Mouse (Mus musculus): ENCODE results near the gene Nt5c3b. TPM values are rescaled to one million over a fixed set of nuclear protein-coding genes. Genes with fewer than 3 reads are reported as not detected.

The Nt5c3b gene
- polyA plus RNA-seq, 2 experiments = 138 to 140 TPM

DNA sequence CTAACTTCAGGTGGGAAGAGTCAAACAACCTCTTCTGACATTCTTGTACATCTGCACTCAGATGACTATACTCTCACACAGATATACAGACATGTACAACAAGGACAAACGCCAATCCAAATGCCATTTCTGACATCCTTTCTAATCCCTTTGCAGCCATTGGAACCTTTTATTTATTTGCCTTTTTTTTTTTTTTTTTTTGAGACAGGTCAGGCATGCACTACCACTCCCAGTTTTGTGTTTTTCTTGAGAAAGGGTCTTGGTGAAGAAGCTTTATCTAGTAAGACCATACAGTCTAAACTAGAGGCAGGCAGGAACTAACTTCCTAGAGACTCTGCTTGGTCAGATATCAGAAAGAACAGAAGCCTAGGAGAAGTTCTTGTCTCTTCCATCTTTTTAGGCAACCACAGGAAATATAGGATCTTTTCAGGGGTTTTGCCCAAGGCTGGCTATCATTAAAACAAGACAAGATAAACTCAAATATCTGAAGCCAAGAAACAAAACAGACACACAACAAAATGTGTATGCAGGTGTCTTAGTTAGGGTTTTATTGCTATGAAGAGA is 23.7 kb upstream of the Nt5c3b start:
- TF ChIP-seq POLR2A (IDR thresholded peaks at IDR 0.05; ENCODE audit: borderline replicate concordance, extremely low read depth, insufficient read depth, insufficient read length) = no peak
- no peak overlapping the region for H3K4me2 ChIP-seq (replicated peaks; ENCODE audit: low read depth, low read length, severe bottlenecking)
- H3K9me3 ChIP-seq (ENCODE audit: control insufficient read depth, low read length) = no peaks in the 10 kb centered on the region
- no peak for DNase-seq (ENCODE audit: low spot score)
- peaks cover 33% of the 10 kb centered on the region for H3K36me3 ChIP-seq (ENCODE audit: control insufficient read depth, insufficient read depth, low read length)
- no peaks in the 10 kb centered on the region for H3K27me3 ChIP-seq (ENCODE audit: control insufficient read depth, insufficient read depth, low read length)
- H3K4me3 ChIP-seq (replicated peaks; ENCODE audit: low read length) = no peak overlapping the region
- H3K9ac ChIP-seq (ENCODE audit: low read depth, low read length, severe bottlenecking) = no peak overlapping the region
- peaks cover 5% of the 10 kb centered on the region for H3K4me1 ChIP-seq (ENCODE audit: control insufficient read depth, insufficient read depth, low read length)
- ATAC-seq (ENCODE audit: low FRiP score, low read depth) = no peak
- H3K27ac ChIP-seq (replicated peaks; ENCODE audit: low read depth, low read length) = no peak overlapping the region
- WGBS = 91% methylated on average over 1 of the region's 1 CpGs

DNA sequence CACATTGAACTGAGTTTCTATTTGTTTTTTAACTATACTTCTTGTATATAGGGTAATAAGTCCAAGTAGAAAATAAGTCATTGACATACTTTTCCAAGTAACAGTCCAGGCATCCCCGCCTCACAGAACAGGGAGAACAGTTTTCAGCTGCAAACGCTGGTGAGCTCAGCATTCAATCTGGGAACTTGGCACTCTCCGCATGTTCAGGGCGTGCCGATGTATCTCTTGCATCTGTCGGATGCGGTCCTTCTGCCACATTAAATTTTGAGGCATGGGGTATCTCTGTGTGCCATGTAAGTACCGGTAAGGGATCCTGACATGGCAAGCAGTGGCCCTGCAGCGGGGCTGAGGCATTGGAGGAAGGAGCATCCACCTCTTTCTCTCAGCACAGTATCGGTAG is 21.1 kb upstream of the Nt5c3b start:
- 92% methylated on average over 10 of the region's 10 CpGs for WGBS
- no peak overlapping the region for H3K4me3 ChIP-seq (replicated peaks; ENCODE audit: low read length)
- no peaks in the 10 kb centered on the region for H3K4me1 ChIP-seq (ENCODE audit: control insufficient read depth, insufficient read depth, low read length)
- no peak for ATAC-seq (ENCODE audit: low FRiP score, low read depth)
- TF ChIP-seq POLR2A (IDR thresholded peaks at IDR 0.05; ENCODE audit: borderline replicate concordance, extremely low read depth, insufficient read depth, insufficient read length) = no peak
- H3K27me3 ChIP-seq (ENCODE audit: control insufficient read depth, insufficient read depth, low read length) = no peaks in the 10 kb centered on the region
- no peak for DNase-seq (ENCODE audit: low spot score)
- H3K9me3 ChIP-seq (ENCODE audit: control insufficient read depth, low read length) = no peaks in the 10 kb centered on the region
- H3K36me3 ChIP-seq (ENCODE audit: control insufficient read depth, insufficient read depth, low read length) = peaks cover 41% of the 10 kb centered on the region
- no peak overlapping the region for H3K9ac ChIP-seq (ENCODE audit: low read depth, low read length, severe bottlenecking)
- H3K4me2 ChIP-seq (replicated peaks; ENCODE audit: low read depth, low read length, severe bottlenecking) = no peak overlapping the region
- no peak overlapping the region for H3K27ac ChIP-seq (replicated peaks; ENCODE audit: low read depth, low read length)

DNA sequence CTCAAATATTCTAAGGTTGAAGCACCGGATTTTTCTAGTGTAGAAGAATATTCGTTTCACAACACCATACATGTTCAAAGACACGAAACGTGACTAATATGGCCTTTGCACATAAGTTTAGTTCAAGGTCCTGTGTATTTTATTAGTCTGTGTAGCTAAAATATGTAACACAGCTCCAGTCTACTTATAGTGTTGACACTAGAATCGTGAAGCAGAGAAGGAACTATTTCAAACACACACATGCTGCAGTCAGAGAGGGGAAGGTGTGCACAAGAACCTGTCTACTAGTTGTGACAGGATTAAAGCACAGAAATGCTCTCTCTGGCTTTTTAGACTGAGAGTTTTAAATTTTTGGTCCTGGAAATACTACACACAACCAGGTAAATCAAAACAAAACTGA is 16.1 kb upstream of the Nt5c3b start:
- TF ChIP-seq POLR2A (IDR thresholded peaks at IDR 0.05; ENCODE audit: borderline replicate concordance, extremely low read depth, insufficient read depth, insufficient read length) = no peak
- Histone ChIP-seq H3K27me3 (ENCODE audit: control insufficient read depth, insufficient read depth, low read length) (no peaks in the 10 kb centered on the region), H3K9me3 (ENCODE audit: control insufficient read depth, low read length) (no peaks in the 10 kb centered on the region), H3K4me3 (replicated peaks; ENCODE audit: low read length) (no peak overlapping the region), H3K36me3 (ENCODE audit: control insufficient read depth, insufficient read depth, low read length) (peaks cover 34% of the 10 kb centered on the region), H3K27ac (replicated peaks; ENCODE audit: low read depth, low read length) (no peak overlapping the region), H3K9ac (ENCODE audit: low read depth, low read length, severe bottlenecking) (no peak overlapping the region), H3K4me1 (ENCODE audit: control insufficient read depth, insufficient read depth, low read length) (no peaks in the 10 kb centered on the region), H3K4me2 (replicated peaks; ENCODE audit: low read depth, low read length, severe bottlenecking) (no peak overlapping the region)
- WGBS = 93% methylated on average over 5 of the region's 5 CpGs
- DNase-seq (ENCODE audit: low spot score) (no peak), ATAC-seq (ENCODE audit: low FRiP score, low read depth) (no peak)

DNA sequence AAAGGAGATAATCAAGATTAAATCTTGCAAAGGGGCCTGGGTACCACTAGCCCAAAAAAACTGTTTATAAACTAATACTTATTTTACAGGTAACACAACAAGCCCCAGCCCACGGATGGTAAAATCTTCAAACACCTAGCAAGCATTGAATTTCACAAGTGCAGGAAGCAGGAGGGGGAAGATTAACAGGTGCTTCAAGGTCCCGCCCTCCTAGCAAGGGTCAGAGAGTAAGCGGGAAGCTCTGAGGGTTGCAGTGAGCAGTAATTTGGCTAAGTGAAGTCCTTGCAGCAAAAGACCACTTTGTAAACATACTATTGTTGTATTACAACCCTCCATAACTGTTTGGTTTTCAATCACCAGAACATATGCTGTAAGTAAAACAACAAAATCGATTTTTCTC is 15.6 kb upstream of the Nt5c3b start:
- Histone ChIP-seq H3K4me1 (ENCODE audit: control insufficient read depth, insufficient read depth, low read length) (no peaks in the 10 kb centered on the region), H3K4me3 (replicated peaks; ENCODE audit: low read length) (no peak overlapping the region), H3K9ac (ENCODE audit: low read depth, low read length, severe bottlenecking) (no peak overlapping the region), H3K9me3 (ENCODE audit: control insufficient read depth, low read length) (no peaks in the 10 kb centered on the region), H3K27ac (replicated peaks; ENCODE audit: low read depth, low read length) (no peak overlapping the region), H3K4me2 (replicated peaks; ENCODE audit: low read depth, low read length, severe bottlenecking) (no peak overlapping the region), H3K27me3 (ENCODE audit: control insufficient read depth, insufficient read depth, low read length) (no peaks in the 10 kb centered on the region), H3K36me3 (ENCODE audit: control insufficient read depth, insufficient read depth, low read length) (peaks cover 29% of the 10 kb centered on the region)
- 67% methylated on average over 4 of the region's 4 CpGs for WGBS
- no peak for TF ChIP-seq POLR2A (IDR thresholded peaks at IDR 0.05; ENCODE audit: borderline replicate concordance, extremely low read depth, insufficient read depth, insufficient read length)
- DNase-seq (ENCODE audit: low spot score) = no peak
- ATAC-seq (ENCODE audit: low FRiP score, low read depth) = no peak

- Histone ChIP-seq H3K4me3 (replicated peaks; ENCODE audit: low read length) (no peak overlapping the region), H3K9ac (ENCODE audit: low read depth, low read length, severe bottlenecking) (no peak overlapping the region), H3K27ac (replicated peaks; ENCODE audit: low read depth, low read length) (no peak overlapping the region), H3K4me2 (replicated peaks; ENCODE audit: low read depth, low read length, severe bottlenecking) (no peak overlapping the region), H3K36me3 (ENCODE audit: control insufficient read depth, insufficient read depth, low read length) (peaks cover 17% of the 10 kb centered on the region), H3K4me1 (ENCODE audit: control insufficient read depth, insufficient read depth, low read length) (peaks cover 11% of the 10 kb centered on the region), H3K9me3 (ENCODE audit: control insufficient read depth, low read length) (no peaks in the 10 kb centered on the region), H3K27me3 (ENCODE audit: control insufficient read depth, insufficient read depth, low read length) (no peaks in the 10 kb centered on the region)
- no peak for DNase-seq (ENCODE audit: low spot score)
- ATAC-seq (ENCODE audit: low FRiP score, low read depth) = no peak
- WGBS = 88% methylated on average over 6 of the region's 6 CpGs
- no peak for TF ChIP-seq POLR2A (IDR thresholded peaks at IDR 0.05; ENCODE audit: borderline replicate concordance, extremely low read depth, insufficient read depth, insufficient read length)
Measured at GRCm38 (mm10) chr11:100442625-100443024, 1.0 kb upstream of the Nt5c3b start.

Measured in limb, embryonic 14.5 days (tissue).